Mouse (Mus musculus): ENCODE measurements around the gene Fam3c. TPM values are rescaled to one million over a fixed set of nuclear protein-coding genes. Genes with fewer than 3 reads are reported as not detected.

Gene Fam3c
- polyA plus RNA-seq, 1 experiment from 2014 or later = 59.1 TPM

GRCm38 (mm10) chr6:22347132-22347902, 8.7 kb downstream of the Fam3c start:
- Histone ChIP-seq H3K4me1 (ENCODE audit: insufficient read depth, low read length) (peaks cover 34% of the 10 kb centered on the region), H3K36me3 (ENCODE audit: insufficient read depth, low read length) (no peaks in the 10 kb centered on the region), H3K4me2 (replicated peaks; ENCODE audit: low read depth, low read length) (no peak overlapping the region), H3K9ac (replicated peaks; ENCODE audit: low read length) (no peak overlapping the region), H3K27me3 (ENCODE audit: insufficient read depth, low read length) (no peaks in the 10 kb centered on the region), H3K4me3 (ENCODE audit: low read length) (no peak overlapping the region), H3K9me3 (ENCODE audit: low read length) (no peaks in the 10 kb centered on the region), H3K27ac (ENCODE audit: low read length) (no peak overlapping the region)
- WGBS = 54% methylated on average over 8 of the region's 8 CpGs
- peak; percentile 53 for ATAC-seq (ENCODE audit: low FRiP score, low TSS enrichment)

DNA sequence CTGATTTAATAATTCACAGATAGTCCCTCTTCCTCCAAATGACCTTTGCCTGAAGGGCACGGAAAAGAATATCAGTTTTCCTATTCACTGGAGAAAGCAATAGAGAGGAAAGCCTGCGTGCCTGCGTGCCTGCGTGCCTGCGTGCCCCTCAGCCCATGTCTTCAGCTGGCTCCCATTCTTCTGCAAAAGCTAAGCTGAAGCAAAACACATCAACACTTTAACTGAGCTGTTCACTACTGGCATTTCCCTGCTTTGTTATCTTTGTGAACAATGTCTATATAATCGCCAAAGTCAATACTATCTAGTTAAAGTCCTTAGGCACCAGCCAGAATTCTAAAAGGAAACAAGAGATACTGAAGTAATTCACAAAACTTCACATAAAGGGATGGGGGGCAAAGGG, 11.6 kb downstream of the Fam3c start:
- Histone ChIP-seq H3K36me3 (ENCODE audit: insufficient read depth, low read length) (peaks cover 14% of the 10 kb centered on the region; the same call in 1 of the 2 replicates), H3K27ac (ENCODE audit: low read length) (no peak overlapping the region), H3K27me3 (ENCODE audit: insufficient read depth, low read length) (no peaks in the 10 kb centered on the region), H3K4me2 (replicated peaks; ENCODE audit: low read depth, low read length) (no peak overlapping the region), H3K9ac (replicated peaks; ENCODE audit: low read length) (no peak overlapping the region), H3K4me1 (ENCODE audit: insufficient read depth, low read length) (peaks cover 19% of the 10 kb centered on the region; the same call in 1 of the 2 replicates), H3K9me3 (ENCODE audit: low read length) (no peaks in the 10 kb centered on the region), H3K4me3 (ENCODE audit: low read length) (no peak overlapping the region)
- ATAC-seq (ENCODE audit: low FRiP score, low TSS enrichment) = no peak
- 39% methylated on average over 6 of the region's 6 CpGs for WGBS

DNA sequence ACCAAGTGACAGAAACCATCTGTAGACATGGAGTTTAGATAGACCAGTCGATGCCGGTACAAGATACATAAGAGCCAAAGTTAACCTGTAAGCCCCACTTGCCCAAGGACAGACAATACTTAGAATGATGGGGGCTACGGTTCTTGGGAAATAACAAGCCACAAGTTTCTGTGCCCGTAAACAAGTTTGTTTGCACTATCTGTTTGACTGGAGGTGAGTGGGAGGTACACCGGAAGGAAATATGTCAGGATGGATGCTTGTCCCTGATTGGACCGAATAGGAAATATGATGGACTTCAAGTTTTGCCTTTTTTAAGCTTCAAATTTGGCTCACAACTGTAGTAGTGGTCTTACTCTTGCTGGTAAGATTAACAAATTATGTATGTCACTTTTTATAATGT, 12.3 kb downstream of the Fam3c start:
- Histone ChIP-seq H3K4me3 (ENCODE audit: low read length) (no peak overlapping the region), H3K27ac (ENCODE audit: low read length) (no peak overlapping the region), H3K4me1 (ENCODE audit: insufficient read depth, low read length) (peaks cover 17% of the 10 kb centered on the region; the same call in 1 of the 2 replicates), H3K9me3 (ENCODE audit: low read length) (no peaks in the 10 kb centered on the region), H3K9ac (replicated peaks; ENCODE audit: low read length) (no peak overlapping the region), H3K27me3 (ENCODE audit: insufficient read depth, low read length) (no peaks in the 10 kb centered on the region), H3K4me2 (replicated peaks; ENCODE audit: low read depth, low read length) (no peak overlapping the region), H3K36me3 (ENCODE audit: insufficient read depth, low read length) (peaks cover 21% of the 10 kb centered on the region; the same call in 1 of the 2 replicates)
- ATAC-seq (ENCODE audit: low FRiP score, low TSS enrichment) = no peak
- 89% methylated on average over 6 of the region's 6 CpGs for WGBS

GRCm38 (mm10) chr6:22343292-22343691, 12.8 kb downstream of the Fam3c start:
- Histone ChIP-seq H3K9me3 (ENCODE audit: low read length) (no peaks in the 10 kb centered on the region), H3K27ac (ENCODE audit: low read length) (no peak overlapping the region), H3K9ac (replicated peaks; ENCODE audit: low read length) (no peak overlapping the region), H3K4me3 (ENCODE audit: low read length) (no peak overlapping the region), H3K4me2 (replicated peaks; ENCODE audit: low read depth, low read length) (no peak overlapping the region), H3K36me3 (ENCODE audit: insufficient read depth, low read length) (peaks cover 24% of the 10 kb centered on the region; the same call in 1 of the 2 replicates), H3K4me1 (ENCODE audit: insufficient read depth, low read length) (peaks cover 17% of the 10 kb centered on the region; the same call in 1 of the 2 replicates), H3K27me3 (ENCODE audit: insufficient read depth, low read length) (no peaks in the 10 kb centered on the region)
- WGBS = 92% methylated on average over 3 of the region's 3 CpGs
- ATAC-seq (ENCODE audit: low FRiP score, low TSS enrichment) = no peak

DNA sequence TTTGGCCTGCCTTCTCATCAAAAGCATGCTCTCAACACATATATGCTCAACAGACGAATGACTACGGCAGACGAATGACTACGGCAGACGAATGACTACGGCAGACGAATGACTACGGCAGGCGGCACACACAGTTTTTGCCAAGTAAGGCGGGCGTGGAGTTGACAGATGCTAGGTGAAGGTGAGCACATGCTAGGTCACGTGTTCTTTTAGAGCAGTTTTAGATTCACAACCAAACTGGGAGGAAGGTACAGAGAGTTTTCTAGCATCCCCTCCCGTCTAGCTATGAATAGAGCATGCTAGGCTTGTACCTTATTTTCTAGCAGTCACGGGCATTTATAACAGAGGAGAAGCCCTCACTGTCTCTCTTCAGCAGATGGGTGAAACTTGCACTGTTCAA, 15.3 kb downstream of the Fam3c start:
- Histone ChIP-seq H3K36me3 (ENCODE audit: insufficient read depth, low read length) (peaks cover 31% of the 10 kb centered on the region; the same call in 1 of the 2 replicates), H3K4me2 (replicated peaks; ENCODE audit: low read depth, low read length) (no peak overlapping the region), H3K9ac (replicated peaks; ENCODE audit: low read length) (no peak overlapping the region), H3K27ac (ENCODE audit: low read length) (no peak overlapping the region), H3K4me1 (ENCODE audit: insufficient read depth, low read length) (peaks cover 9% of the 10 kb centered on the region; the same call in 1 of the 2 replicates), H3K4me3 (ENCODE audit: low read length) (no peak overlapping the region), H3K27me3 (ENCODE audit: insufficient read depth, low read length) (no peaks in the 10 kb centered on the region), H3K9me3 (ENCODE audit: low read length) (no peaks in the 10 kb centered on the region)
- WGBS = 94% methylated on average over 14 of the region's 14 CpGs
- no peak for ATAC-seq (ENCODE audit: low FRiP score, low TSS enrichment)

- peaks cover 9% of the 10 kb centered on the region; the same call in 1 of the 2 replicates for H3K4me1 ChIP-seq (ENCODE audit: insufficient read depth, low read length)
- no peak overlapping the region for H3K4me2 ChIP-seq (replicated peaks; ENCODE audit: low read depth, low read length)
- no peak overlapping the region for H3K9ac ChIP-seq (replicated peaks; ENCODE audit: low read length)
- H3K27ac ChIP-seq (ENCODE audit: low read length) = no peak overlapping the region
- WGBS = 92% methylated on average over 15 of the region's 15 CpGs
- peaks cover 31% of the 10 kb centered on the region; the same call in 1 of the 2 replicates for H3K36me3 ChIP-seq (ENCODE audit: insufficient read depth, low read length)
- no peaks in the 10 kb centered on the region for H3K27me3 ChIP-seq (ENCODE audit: insufficient read depth, low read length)
- no peaks in the 10 kb centered on the region for H3K9me3 ChIP-seq (ENCODE audit: low read length)
- H3K4me3 ChIP-seq (ENCODE audit: low read length) = no peak overlapping the region
- ATAC-seq (ENCODE audit: low FRiP score, low TSS enrichment) = no peak
These were observed 16.1 kb downstream of the Fam3c start for GRCm38 (mm10) chr6:22339763-22340542.

- WGBS = 92% methylated on average over 2 of the region's 2 CpGs
- H3K4me2 ChIP-seq (replicated peaks; ENCODE audit: low read depth, low read length) = no peak overlapping the region
- H3K27me3 ChIP-seq (ENCODE audit: insufficient read depth, low read length) = no peaks in the 10 kb centered on the region
- no peak overlapping the region for H3K9ac ChIP-seq (replicated peaks; ENCODE audit: low read length)
- H3K4me3 ChIP-seq (ENCODE audit: low read length) = no peak overlapping the region
- H3K36me3 ChIP-seq (ENCODE audit: insufficient read depth, low read length) = peaks cover 9% of the 10 kb centered on the region; the same call in 1 of the 2 replicates
- no peak for ATAC-seq (ENCODE audit: low FRiP score, low TSS enrichment)
- peaks cover 16% of the 10 kb centered on the region for H3K4me1 ChIP-seq (ENCODE audit: insufficient read depth, low read length)
- H3K27ac ChIP-seq (ENCODE audit: low read length) = no peak overlapping the region
- H3K9me3 ChIP-seq (ENCODE audit: low read length) = no peaks in the 10 kb centered on the region
These were observed 23.5 kb downstream of the Fam3c start for GRCm38 (mm10) chr6:22332548-22332947.

DNA sequence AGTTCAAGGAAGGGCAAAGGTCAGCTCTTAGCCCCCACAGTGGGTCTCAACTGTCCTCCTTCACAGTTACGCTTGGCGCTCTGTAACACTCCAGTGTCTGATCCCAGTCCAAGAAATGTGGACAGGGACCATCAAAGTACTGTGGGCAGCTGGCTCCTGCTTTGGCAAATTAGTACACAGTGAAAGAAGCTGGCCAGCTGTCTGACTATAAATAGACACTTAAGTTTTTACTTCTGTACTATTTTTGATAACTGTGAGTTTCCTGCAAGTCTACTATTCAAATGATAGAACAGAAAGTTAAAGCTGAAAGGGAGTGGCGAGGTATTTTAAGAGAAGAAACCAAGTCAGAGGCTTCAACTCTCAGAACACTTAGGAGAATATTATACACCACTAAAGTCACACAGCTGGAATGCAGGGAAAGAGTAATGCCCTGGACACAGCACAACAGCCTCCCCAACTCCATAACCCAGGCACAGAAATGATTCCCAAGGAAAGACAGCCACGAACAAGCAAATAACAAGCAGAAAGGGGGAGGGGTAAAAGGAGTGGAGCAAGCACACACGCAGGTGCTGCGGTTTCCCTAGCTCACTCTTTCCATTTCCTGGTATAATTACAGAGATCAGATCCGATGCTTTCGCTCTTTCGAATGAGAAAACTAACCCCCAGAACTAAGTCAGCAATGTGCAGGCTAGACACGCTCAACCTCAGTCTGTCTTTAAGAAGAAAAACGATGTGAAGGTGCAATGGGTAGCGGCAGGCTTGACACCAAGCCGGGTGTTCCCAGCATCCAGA, 25.7 kb downstream of the Fam3c start:
- ATAC-seq (ENCODE audit: low FRiP score, low TSS enrichment) = no peak
- Histone ChIP-seq H3K4me3 (ENCODE audit: low read length) (no peak overlapping the region), H3K36me3 (ENCODE audit: insufficient read depth, low read length) (peaks cover 7% of the 10 kb centered on the region; the same call in 1 of the 2 replicates), H3K4me1 (ENCODE audit: insufficient read depth, low read length) (peaks cover 21% of the 10 kb centered on the region), H3K9ac (replicated peaks; ENCODE audit: low read length) (no peak overlapping the region), H3K9me3 (ENCODE audit: low read length) (no peaks in the 10 kb centered on the region), H3K4me2 (replicated peaks; ENCODE audit: low read depth, low read length) (no peak overlapping the region), H3K27me3 (ENCODE audit: insufficient read depth, low read length) (no peaks in the 10 kb centered on the region), H3K27ac (ENCODE audit: low read length) (no peak overlapping the region)
- WGBS = 68% methylated on average over 13 of the region's 13 CpGs

GRCm38 (mm10) chr6:22327931-22328330, 28.1 kb downstream of the Fam3c start:
- ATAC-seq (ENCODE audit: low FRiP score, low TSS enrichment) = peak; percentile 72
- Histone ChIP-seq H3K4me3 (ENCODE audit: low read length) (no peak overlapping the region), H3K36me3 (ENCODE audit: insufficient read depth, low read length) (peaks cover 7% of the 10 kb centered on the region; the same call in 1 of the 2 replicates), H3K4me2 (replicated peaks; ENCODE audit: low read depth, low read length) (no peak overlapping the region), H3K27ac (ENCODE audit: low read length) (peak overlapping the region; percentile 28; the same call in 1 of the 2 replicates), H3K4me1 (ENCODE audit: insufficient read depth, low read length) (peaks cover 21% of the 10 kb centered on the region), H3K9me3 (ENCODE audit: low read length) (no peaks in the 10 kb centered on the region), H3K27me3 (ENCODE audit: insufficient read depth, low read length) (no peaks in the 10 kb centered on the region), H3K9ac (replicated peaks; ENCODE audit: low read length) (no peak overlapping the region)
- WGBS = 46% methylated on average over 8 of the region's 8 CpGs
